Mouse (Mus musculus) embryonic facial prominence, embryonic 14.5 days (tissue): ENCODE results near the gene Tdo2. TPM values are rescaled to one million over a fixed set of nuclear protein-coding genes. Genes with fewer than 3 reads are reported as not detected.

Experiments used
- ATAC-seq: fragments of 200-750 bp; cut with Nextera tagmentation; 2 replicates; pipeline ENCODE4 v1.8.0; 2017; ENCODE audit warnings: low read depth, moderate number of reproducible peaks, moderate TSS enrichment
- DNase-seq: peaks from one replicate; pipeline ENCODE4 v3.0.0-alpha.2; 2015; ENCODE audit warnings: low spot score
- H3K27ac ChIP-seq: fragments of 300-500 bp; sonication (generic); replicated peaks from 2 replicates; pipeline ENCODE4 v1.5.1; 2014; ENCODE audit warnings: low read depth, mild to moderate bottlenecking, low read length, moderate library complexity
- H3K27me3 ChIP-seq: fragments of 300-500 bp; sonication (generic); replicated peaks from 2 replicates; pipeline ENCODE4 v1.6.1; 2014; ENCODE audit warnings: low read length; ENCODE audit not compliant: control insufficient read depth, insufficient read depth
- H3K36me3 ChIP-seq: fragments of 300-500 bp; sonication (generic); 2 replicates; pipeline ENCODE4 v1.6.1; 2014; ENCODE audit warnings: low read length, mixed read lengths; ENCODE audit not compliant: control insufficient read depth, insufficient read depth
- H3K4me1 ChIP-seq: fragments of 300-500 bp; sonication (generic); 2 replicates; pipeline ENCODE4 v1.6.1; 2014; ENCODE audit warnings: antibody characterized with exemption, low read length; ENCODE audit not compliant: control insufficient read depth, insufficient read depth
- H3K4me2 ChIP-seq: fragments of 300-500 bp; sonication (generic); 2 replicates; pipeline ENCODE4 v1.6.1; 2014; ENCODE audit warnings: low read depth, mild to moderate bottlenecking, low read length, moderate library complexity, mixed read lengths
- H3K4me3 ChIP-seq: fragments of 300-500 bp; sonication (generic); 2 replicates; pipeline ENCODE4 v1.5.1; 2014; ENCODE audit warnings: low read depth, mild to moderate bottlenecking, low read length
- H3K9ac ChIP-seq: fragments of 300-500 bp; sonication (generic); 2 replicates; pipeline ENCODE4 v1.6.1; 2014; ENCODE audit warnings: low read depth, mild to moderate bottlenecking, low read length, moderate library complexity, mixed read lengths
- H3K9me3 ChIP-seq: fragments of 300-500 bp; sonication (generic); 2 replicates; pipeline ENCODE4 v1.6.1; 2016; ENCODE audit warnings: low read length; ENCODE audit not compliant: control insufficient read depth
- WGBS: fragments of 180-500 bp; shearing (Covaris S2); extraction: QIAGEN DNeasy Blood & Tissue Kit; methylation state at CpG from one replicate; pipeline ENCODE4 v1.1.7; 2014; 5-methylcytosine and 5-hydroxymethylcytosine counted together
- polyA plus RNA-seq: library from polyadenylated mRNA; unstranded; fragments of >200 nt; fragmentation: Nextera tagmentation; extraction: Ambion mirVana; gene quantifications from 2 replicates; pipeline ENCODE4 v1.2.1, GENCODE M21; 2014

The Tdo2 gene
- polyA plus RNA-seq, 1 experiment from 2014 or later: not detected

GRCm38 (mm10) chr3:81987628-81988027 lies 11.6 kb upstream of the Tdo2 start:
- Histone ChIP-seq H3K4me2 (no peak overlapping the region), H3K27me3 (no peaks in the 10 kb centered on the region), H3K9ac (no peak overlapping the region), H3K4me3 (no peak overlapping the region), H3K36me3 (no peaks in the 10 kb centered on the region), H3K9me3 (no peaks in the 10 kb centered on the region), H3K27ac (no peak overlapping the region), H3K4me1 (peaks cover 4% of the 10 kb centered on the region; the same call in 1 of the 2 replicates)
- 89% methylated on average over 3 of the region's 3 CpGs for WGBS
- DNase-seq (no peak), ATAC-seq (no peak)

- WGBS: 98% methylated on average over 2 of the region's 2 CpGs
Measured at GRCm38 (mm10) chr3:81986103-81986502, 10.1 kb upstream of the Tdo2 start.

GRCm38 (mm10) chr3:81985100-81985499 lies 9.1 kb upstream of the Tdo2 start:
- Histone ChIP-seq H3K27me3 (no peaks in the 10 kb centered on the region), H3K9me3 (no peaks in the 10 kb centered on the region), H3K4me3 (no peak overlapping the region), H3K36me3 (no peaks in the 10 kb centered on the region), H3K9ac (no peak overlapping the region), H3K4me1 (peaks cover 4% of the 10 kb centered on the region; the same call in 1 of the 2 replicates), H3K27ac (no peak overlapping the region), H3K4me2 (no peak overlapping the region)
- DNase-seq (no peak), ATAC-seq (no peak)
- WGBS: 49% methylated on average over 1 of the region's 1 CpGs

More at GRCm38 (mm10) chr3:81986103-81986502, 10.1 kb upstream of the Tdo2 start:
- ATAC-seq: no peak
- Histone ChIP-seq H3K36me3 (no peaks in the 10 kb centered on the region), H3K9me3 (no peaks in the 10 kb centered on the region), H3K4me2 (no peak overlapping the region), H3K4me3 (no peak overlapping the region), H3K4me1 (peaks cover 4% of the 10 kb centered on the region; the same call in 1 of the 2 replicates), H3K27me3 (no peaks in the 10 kb centered on the region), H3K27ac (no peak overlapping the region), H3K9ac (no peak overlapping the region)
- no peak for DNase-seq

- no peak overlapping the region for H3K4me3 ChIP-seq
- no peak overlapping the region for H3K4me2 ChIP-seq
- no peaks in the 10 kb centered on the region for H3K36me3 ChIP-seq
- 78% methylated on average over 8 of the region's 8 CpGs for WGBS
- ATAC-seq (no peak), DNase-seq (peak; percentile 7)
- no peak overlapping the region for H3K27ac ChIP-seq
- no peaks in the 10 kb centered on the region for H3K27me3 ChIP-seq
- no peaks in the 10 kb centered on the region for H3K9me3 ChIP-seq
- H3K9ac ChIP-seq: no peak overlapping the region
- no peaks in the 10 kb centered on the region for H3K4me1 ChIP-seq
Measured at GRCm38 (mm10) chr3:81983120-81983895, 7.3 kb upstream of the Tdo2 start.

GRCm38 (mm10) chr3:81981990-81982389 lies 6.0 kb upstream of the Tdo2 start, which contains the start of gene Asic5:
Gene Asic5 (plus strand): TSS chr3:81982290.
- Histone ChIP-seq H3K4me2 (no peak within 1 kb of the TSS), H3K36me3 (no peaks in the 10 kb centered on the region), H3K27me3 (no peaks in the 10 kb centered on the region), H3K9me3 (no peaks in the 10 kb centered on the region), H3K9ac (no peak within 1 kb of the TSS), H3K4me3 (no peak within 1 kb of the TSS), H3K27ac (no peak within 1 kb of the TSS), H3K4me1 (no peaks in the 10 kb centered on the region)
- 89% methylated on average over 5 of the region's 5 CpGs for WGBS
- ATAC-seq: no peak
- no peak for DNase-seq

GRCm38 (mm10) chr3:81981576-81981975 lies 5.6 kb upstream of the Tdo2 start:
- ATAC-seq (no peak), DNase-seq (no peak)
- Histone ChIP-seq H3K36me3 (no peaks in the 10 kb centered on the region), H3K9ac (no peak overlapping the region), H3K27ac (no peak overlapping the region), H3K27me3 (no peaks in the 10 kb centered on the region), H3K4me1 (no peaks in the 10 kb centered on the region), H3K4me2 (no peak overlapping the region), H3K9me3 (no peaks in the 10 kb centered on the region), H3K4me3 (no peak overlapping the region)
- WGBS: 84% methylated on average over 5 of the region's 5 CpGs

- H3K36me3 ChIP-seq: no peaks in the 10 kb centered on the region
- no peak overlapping the region for H3K9ac ChIP-seq
- no peaks in the 10 kb centered on the region for H3K9me3 ChIP-seq
- H3K4me1 ChIP-seq: no peaks in the 10 kb centered on the region
- no peaks in the 10 kb centered on the region for H3K27me3 ChIP-seq
- DNase-seq (no peak), ATAC-seq (no peak)
- no peak overlapping the region for H3K4me2 ChIP-seq
- no peak overlapping the region for H3K4me3 ChIP-seq
- 71% methylated on average over 4 of the region's 4 CpGs for WGBS
- no peak overlapping the region for H3K27ac ChIP-seq
Measured at GRCm38 (mm10) chr3:81975607-81976006, 395 bp downstream of the Tdo2 start.

- ATAC-seq: no peak
- H3K9me3 ChIP-seq: no peaks in the 10 kb centered on the region
- H3K4me1 ChIP-seq: no peaks in the 10 kb centered on the region
- no peaks in the 10 kb centered on the region for H3K27me3 ChIP-seq
- H3K4me2 ChIP-seq: no peak overlapping the region
- DNase-seq: no peak
- H3K4me3 ChIP-seq: no peak overlapping the region
- H3K27ac ChIP-seq: no peak overlapping the region
- H3K36me3 ChIP-seq: no peaks in the 10 kb centered on the region
- 66% methylated on average over 3 of the region's 3 CpGs for WGBS
- H3K9ac ChIP-seq: no peak overlapping the region
Measured at GRCm38 (mm10) chr3:81964596-81964995, 11.4 kb downstream of the Tdo2 start.

GRCm38 (mm10) chr3:81963768-81964167 lies 12.2 kb downstream of the Tdo2 start:
- H3K4me1 ChIP-seq: no peaks in the 10 kb centered on the region
- no peak overlapping the region for H3K4me3 ChIP-seq
- no peak overlapping the region for H3K27ac ChIP-seq
- no peak overlapping the region for H3K4me2 ChIP-seq
- ATAC-seq (no peak), DNase-seq (no peak)
- no peaks in the 10 kb centered on the region for H3K27me3 ChIP-seq
- H3K9ac ChIP-seq: no peak overlapping the region
- H3K9me3 ChIP-seq: no peaks in the 10 kb centered on the region
- H3K36me3 ChIP-seq: no peaks in the 10 kb centered on the region
- WGBS: 56% methylated on average over 5 of the region's 5 CpGs
